Mouse (Mus musculus) intestine, embryonic 16.5 days (tissue): ENCODE measurements around the gene Cep85l. TPM values are rescaled to one million over a fixed set of nuclear protein-coding genes. Genes with fewer than 3 reads are reported as not detected.

Experiments used
- ATAC-seq: fragments of 200-750 bp; cut with Nextera tagmentation; 2 replicates; pipeline ENCODE4 v1.8.0; 2017; ENCODE audit warnings: moderate TSS enrichment, moderate library complexity
- H3K27ac ChIP-seq: fragments of 300-500 bp; sonication (generic); 2 replicates; pipeline ENCODE4 v1.5.1; 2014; ENCODE audit warnings: mild to moderate bottlenecking, low read length
- H3K27me3 ChIP-seq: fragments of 300-500 bp; sonication (generic); replicated peaks from 2 replicates; pipeline ENCODE4 v1.6.1; 2014; ENCODE audit warnings: low read length, control low read depth, mixed read lengths; ENCODE audit not compliant: control insufficient read depth, insufficient read depth
- H3K36me3 ChIP-seq: fragments of 300-500 bp; sonication (generic); 2 replicates; pipeline ENCODE4 v1.6.1; 2014; ENCODE audit warnings: low read length, control low read depth; ENCODE audit not compliant: control insufficient read depth, insufficient read depth
- H3K4me1 ChIP-seq: fragments of 300-500 bp; sonication (generic); 2 replicates; pipeline ENCODE4 v1.6.1; 2014; ENCODE audit warnings: low read length, control low read depth, mixed read lengths; ENCODE audit not compliant: control insufficient read depth, insufficient read depth
- H3K4me2 ChIP-seq: fragments of 300-500 bp; sonication (generic); 2 replicates; pipeline ENCODE4 v1.6.1; 2014; ENCODE audit warnings: low read depth, low read length, control low read depth
- H3K4me3 ChIP-seq: fragments of 300-500 bp; sonication (generic); 2 replicates; pipeline ENCODE4 v1.5.1; 2014; ENCODE audit warnings: mild to moderate bottlenecking, low read length
- H3K9ac ChIP-seq: fragments of 300-500 bp; sonication (generic); 2 replicates; pipeline ENCODE4 v1.6.1; 2014; ENCODE audit warnings: low read depth, low read length
- H3K9me3 ChIP-seq: fragments of 300-500 bp; sonication (generic); 2 replicates; pipeline ENCODE4 v1.6.1; 2016; ENCODE audit warnings: low read length, control low read depth; ENCODE audit not compliant: control insufficient read depth
- WGBS: fragments of 180-500 bp; shearing (Covaris S2); extraction: QIAGEN DNeasy Blood & Tissue Kit; methylation state at CpG from one replicate; pipeline ENCODE4 v1.1.7; 2014; 5-methylcytosine and 5-hydroxymethylcytosine counted together
- polyA plus RNA-seq: library from polyadenylated mRNA; unstranded; fragments of >200 nt; fragmentation: Nextera tagmentation; extraction: Ambion mirVana; gene quantifications from 2 replicates; pipeline ENCODE4 v1.2.1, GENCODE M21; 2015

Gene Cep85l
- polyA plus RNA-seq, 1 experiment from 2014 or later, result 1.8 TPM

DNA sequence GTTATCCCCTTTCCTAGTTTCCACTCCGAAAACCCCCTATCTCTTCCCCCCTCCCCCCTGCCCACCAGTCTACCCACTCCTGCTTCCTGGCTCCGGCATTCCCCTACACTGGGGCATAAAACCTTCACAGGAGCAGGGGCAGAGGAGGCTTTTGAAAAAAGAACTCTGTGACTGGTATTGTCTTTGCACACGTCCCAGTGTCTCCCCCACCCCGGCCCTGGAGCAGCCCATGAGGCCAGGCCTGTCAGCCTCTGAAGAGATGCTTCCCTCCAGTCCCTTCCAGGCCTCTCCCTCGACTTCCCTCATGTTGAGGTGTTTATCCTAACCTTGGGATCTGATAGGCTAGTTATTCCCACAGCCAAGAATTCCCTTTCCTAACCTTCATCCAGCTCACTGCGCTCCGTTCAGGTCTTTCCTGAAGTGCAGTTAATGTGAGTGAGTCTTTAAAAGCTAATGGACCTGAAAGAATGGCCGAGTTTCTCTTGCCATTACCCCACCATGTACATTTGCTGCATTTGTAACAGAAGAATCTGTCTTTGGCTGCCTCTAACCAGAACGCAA, 36.5 kb upstream of the Cep85l start:
- Histone ChIP-seq H3K9me3 (no peaks in the 10 kb centered on the region), H3K4me1 (no peaks in the 10 kb centered on the region), H3K4me2 (no peak overlapping the region), H3K36me3 (no peaks in the 10 kb centered on the region), H3K27me3 (no peaks in the 10 kb centered on the region), H3K4me3 (no peak overlapping the region), H3K27ac (no peak overlapping the region), H3K9ac (no peak overlapping the region)
- 62% methylated on average over 9 of the region's 9 CpGs for WGBS
- ATAC-seq, result no peak

GRCm38 (mm10) chr10:53415252-53415651, 35.5 kb upstream of the Cep85l start:
- ATAC-seq, result no peak
- no peak overlapping the region for H3K27ac ChIP-seq
- WGBS, result 80% methylated on average over 9 of the region's 9 CpGs

GRCm38 (mm10) chr10:53414092-53415085, 34.6 kb upstream of the Cep85l start:
- Histone ChIP-seq H3K9me3 (no peaks in the 10 kb centered on the region), H3K36me3 (no peaks in the 10 kb centered on the region), H3K27ac (no peak overlapping the region), H3K4me1 (no peaks in the 10 kb centered on the region), H3K4me3 (no peak overlapping the region), H3K27me3 (no peaks in the 10 kb centered on the region), H3K4me2 (no peak overlapping the region), H3K9ac (no peak overlapping the region)
- 36% methylated on average over 6 of the region's 6 CpGs for WGBS
- no peak for ATAC-seq

More at GRCm38 (mm10) chr10:53415252-53415651, 35.5 kb upstream of the Cep85l start:
- Histone ChIP-seq H3K4me3 (no peak overlapping the region), H3K9ac (no peak overlapping the region), H3K4me1 (no peaks in the 10 kb centered on the region), H3K9me3 (no peaks in the 10 kb centered on the region), H3K27me3 (no peaks in the 10 kb centered on the region), H3K36me3 (no peaks in the 10 kb centered on the region), H3K4me2 (no peak overlapping the region)

DNA sequence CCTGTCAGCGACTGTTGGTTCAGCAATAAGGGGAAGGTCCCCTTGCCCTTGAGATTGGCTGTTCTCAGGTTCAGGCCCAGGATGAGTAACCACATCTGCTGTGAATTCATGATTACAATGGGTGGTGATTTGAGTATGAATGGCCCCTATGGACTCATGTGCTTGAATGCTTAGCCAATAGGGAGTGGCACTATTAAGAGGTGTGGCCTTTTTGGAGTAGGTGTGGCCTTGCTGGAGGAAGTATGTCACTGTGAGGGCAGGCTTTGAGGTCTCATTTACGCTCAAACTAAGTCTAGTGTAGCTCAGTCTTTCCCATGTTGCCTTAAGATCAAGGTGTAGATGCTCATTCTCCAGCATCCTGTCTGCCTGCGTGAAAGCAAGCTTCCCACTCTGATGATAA, 33.2 kb upstream of the Cep85l start:
- no peak overlapping the region for H3K4me2 ChIP-seq
- no peak overlapping the region for H3K9ac ChIP-seq
- H3K27me3 ChIP-seq, result no peaks in the 10 kb centered on the region
- no peaks in the 10 kb centered on the region for H3K36me3 ChIP-seq
- H3K4me3 ChIP-seq, result no peak overlapping the region
- no peaks in the 10 kb centered on the region for H3K9me3 ChIP-seq
- WGBS, result 94% methylated on average over 3 of the region's 3 CpGs
- H3K27ac ChIP-seq, result no peak overlapping the region
- no peak for ATAC-seq
- H3K4me1 ChIP-seq, result no peaks in the 10 kb centered on the region

GRCm38 (mm10) chr10:53412165-53412564, 32.4 kb upstream of the Cep85l start:
- 66% methylated on average over 2 of the region's 2 CpGs for WGBS
- Histone ChIP-seq H3K36me3 (no peaks in the 10 kb centered on the region), H3K4me3 (no peak overlapping the region), H3K4me2 (no peak overlapping the region), H3K4me1 (no peaks in the 10 kb centered on the region), H3K9me3 (no peaks in the 10 kb centered on the region), H3K27me3 (no peaks in the 10 kb centered on the region), H3K27ac (no peak overlapping the region; the same call in 1 of the 2 replicates), H3K9ac (no peak overlapping the region)
- no peak for ATAC-seq

DNA sequence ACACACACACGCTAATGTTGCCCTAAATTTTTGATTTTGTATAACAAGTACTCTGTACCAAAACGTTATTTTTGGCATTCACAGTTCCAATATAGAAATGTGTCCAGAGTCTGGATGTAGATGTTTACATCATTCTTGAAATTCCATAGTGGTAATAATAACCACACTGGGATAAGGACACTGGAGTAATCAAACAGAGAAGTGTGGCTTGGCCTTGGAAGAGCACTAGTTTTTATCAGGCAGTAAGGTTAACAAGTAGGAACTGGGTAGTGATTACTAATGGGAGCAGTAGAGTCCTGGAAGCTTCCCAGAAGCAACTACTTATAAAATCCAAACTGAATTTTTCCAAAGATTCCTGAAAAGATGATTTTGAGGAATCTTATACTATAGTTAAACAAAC, 31.1 kb upstream of the Cep85l start:
- ATAC-seq, result no peak
- H3K27ac ChIP-seq, result no peak overlapping the region

DNA sequence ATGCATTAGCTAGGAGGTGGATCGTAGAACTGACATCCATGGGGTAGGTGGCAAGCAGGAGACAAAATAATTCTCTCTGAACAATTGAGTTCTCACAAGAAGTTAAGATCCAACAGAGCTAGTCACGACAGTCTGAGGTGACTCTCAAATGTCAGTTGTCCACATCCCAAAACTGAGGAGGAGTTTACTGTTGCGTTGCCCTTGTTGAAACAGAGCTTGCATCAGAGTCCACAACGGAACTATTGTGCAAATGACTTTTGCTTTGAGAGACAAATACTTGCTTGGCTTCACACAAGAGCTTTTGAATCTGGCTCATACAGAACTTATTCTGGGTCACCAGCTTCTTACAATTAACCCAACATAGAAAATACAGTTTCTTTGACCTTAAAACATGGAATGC, 27.7 kb upstream of the Cep85l start:
- no peaks in the 10 kb centered on the region for H3K27me3 ChIP-seq
- ATAC-seq, result no peak
- H3K9ac ChIP-seq, result no peak overlapping the region
- no peaks in the 10 kb centered on the region for H3K9me3 ChIP-seq
- no peak overlapping the region for H3K27ac ChIP-seq
- WGBS, result 90% methylated on average over 4 of the region's 4 CpGs
- H3K36me3 ChIP-seq, result no peaks in the 10 kb centered on the region
- H3K4me1 ChIP-seq, result no peaks in the 10 kb centered on the region
- H3K4me3 ChIP-seq, result no peak overlapping the region
- no peak overlapping the region for H3K4me2 ChIP-seq

More for the DNA sequence above, 31.1 kb upstream of the Cep85l start:
- Histone ChIP-seq H3K36me3 (no peaks in the 10 kb centered on the region), H3K9ac (no peak overlapping the region), H3K4me1 (no peaks in the 10 kb centered on the region), H3K27me3 (no peaks in the 10 kb centered on the region), H3K4me3 (no peak overlapping the region), H3K4me2 (no peak overlapping the region), H3K9me3 (no peaks in the 10 kb centered on the region)
- 60% methylated on average over 2 of the region's 2 CpGs for WGBS

DNA sequence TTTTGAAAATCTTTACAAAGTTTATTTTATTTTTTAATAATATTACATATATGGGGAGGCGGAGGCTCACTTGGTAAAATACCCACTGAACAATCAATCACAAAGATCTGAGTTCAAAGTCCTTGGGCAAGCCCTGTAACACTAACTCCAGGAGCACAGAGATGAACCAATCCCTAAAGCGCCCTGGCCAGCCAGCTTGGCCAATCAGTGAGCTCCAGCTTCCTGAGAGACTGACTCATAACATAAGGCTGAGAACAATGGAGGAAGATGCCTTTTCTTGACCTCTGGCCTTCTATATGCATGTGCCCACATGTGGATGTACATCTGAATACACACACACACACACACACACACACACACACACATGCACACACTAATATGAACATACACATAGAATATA, 27.1 kb upstream of the Cep85l start:
- 94% methylated on average over 2 of the region's 2 CpGs for whole genome bisulfite sequencing
- no peak for ATAC-seq
- no peaks in the 10 kb centered on the region for H3K36me3 ChIP-seq
- H3K27me3 ChIP-seq, result no peaks in the 10 kb centered on the region
- no peaks in the 10 kb centered on the region for H3K9me3 ChIP-seq
- no peak overlapping the region for H3K27ac ChIP-seq
- no peaks in the 10 kb centered on the region for H3K4me1 ChIP-seq
- no peak overlapping the region for H3K4me3 ChIP-seq
- no peak overlapping the region for H3K9ac ChIP-seq
- H3K4me2 ChIP-seq, result no peak overlapping the region

DNA sequence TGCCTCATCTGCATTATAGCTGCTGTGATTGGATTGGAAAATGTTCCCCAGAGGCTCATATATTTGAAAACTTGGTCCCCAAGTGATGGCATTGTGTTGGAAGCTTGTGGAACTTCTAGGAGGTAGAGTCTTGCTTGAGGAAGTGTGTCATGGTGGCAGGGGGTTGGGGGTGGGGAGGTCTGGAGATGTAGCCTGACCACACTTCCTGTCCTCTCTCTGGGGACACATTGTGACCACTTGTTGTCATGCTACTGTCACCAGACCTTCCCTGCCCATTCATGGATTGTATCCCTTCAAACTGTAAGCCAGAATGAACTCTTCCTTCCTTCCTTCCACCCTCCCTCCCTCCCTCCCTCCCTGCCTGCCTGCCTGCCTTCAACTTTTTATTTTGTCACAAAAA, 22.5 kb upstream of the Cep85l start:
- Histone ChIP-seq H3K4me2 (no peak overlapping the region), H3K36me3 (no peaks in the 10 kb centered on the region), H3K4me3 (no peak overlapping the region), H3K9ac (no peak overlapping the region), H3K27ac (no peak overlapping the region), H3K4me1 (no peaks in the 10 kb centered on the region), H3K9me3 (no peaks in the 10 kb centered on the region), H3K27me3 (no peaks in the 10 kb centered on the region)
- ATAC-seq, result no peak
